Mouse (Mus musculus): ENCODE results near the gene Akap9. TPM values are rescaled to one million over a fixed set of nuclear protein-coding genes. Genes with fewer than 3 reads are reported as not detected.

Akap9 gene
- polyA plus RNA-seq, 1 experiment from 2014 or later = 107 TPM

Other genes with a start within 250 kb of the Akap9 start
- gene Ankib1, start 125.1 kb upstream of the Akap9 start, polyA plus RNA-seq (2015; fragmentation: Nextera tagmentation; extraction: Ambion mirVana) = 6.7 and 7.8 TPM in 2 replicates
- 42.7 and 45.0 TPM in 2 replicates for gene Krit1, start 124.9 kb upstream of the Akap9 start, polyA plus RNA-seq (2015; fragmentation: Nextera tagmentation; extraction: Ambion mirVana)
- gene Lrrd1, start 82.9 kb upstream of the Akap9 start, polyA plus RNA-seq (2015; fragmentation: Nextera tagmentation; extraction: Ambion mirVana) = 0.08 and 0.11 TPM in 2 replicates
- 8.8 and 10.2 TPM in 2 replicates for gene Mterf1a, start 34.1 kb upstream of the Akap9 start, polyA plus RNA-seq (2015; fragmentation: Nextera tagmentation; extraction: Ambion mirVana)
- gene Cyp51, start 176.7 kb downstream of the Akap9 start, polyA plus RNA-seq (2015; fragmentation: Nextera tagmentation; extraction: Ambion mirVana) = 33.2 and 38.1 TPM in 2 replicates